Mouse (Mus musculus): ENCODE data around the gene Sfn.

DNA sequence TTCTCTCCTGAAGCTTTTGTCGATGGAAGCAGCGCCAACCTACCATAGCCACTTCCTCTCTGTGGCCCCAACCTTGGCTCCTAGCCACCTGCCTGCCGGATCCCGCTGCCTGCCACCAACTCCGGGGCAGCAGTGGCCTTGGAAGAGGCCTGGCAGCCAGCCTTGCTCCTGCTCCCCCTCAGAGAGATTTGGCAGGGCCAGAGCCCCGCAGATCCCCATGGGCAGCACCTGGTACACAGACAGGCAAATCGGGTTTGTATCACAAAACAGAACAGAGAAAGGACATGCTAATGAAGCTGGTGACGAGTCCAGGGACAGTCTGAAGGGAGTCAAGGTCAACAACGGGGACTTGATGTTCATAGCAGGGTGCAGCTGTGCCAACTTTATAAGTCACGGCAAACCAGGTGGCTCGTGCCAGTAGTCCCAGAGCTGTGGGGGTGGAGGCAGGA lies 38.8 kb downstream of the Sfn start:
- no peak for TF ChIP-seq POLR2A (IDR thresholded peaks at IDR 0.05; ENCODE audit: borderline replicate concordance, low read depth, low read length)
- no peak for TF ChIP-seq CTCF (IDR thresholded peaks at IDR 0.05; ENCODE audit: low read depth, low read length)

All from bone marrow macrophage, adult 2 months (primary cell).